Mouse (Mus musculus): ENCODE measurements around the gene Olfr725.

GRCm38 (mm10) chr14:50031356-50031755 is 8.8 kb downstream of the Olfr725 start:
- no peak for TF ChIP-seq CTCF (IDR thresholded peaks at IDR 0.05)
- no peak for TF ChIP-seq EP300 (IDR thresholded peaks at IDR 0.05)

Data from lung, postnatal 0 days (tissue).